Mouse (Mus musculus): ENCODE measurements around the gene Ankrd10. TPM values are rescaled to one million over a fixed set of nuclear protein-coding genes. Genes with fewer than 3 reads are reported as not detected.

The Ankrd10 gene
- polyA plus RNA-seq, 1 experiment from 2014 or later = 71.4 TPM

GRCm38 (mm10) chr8:11619091-11619490, 16.5 kb downstream of the Ankrd10 start:
- Histone ChIP-seq H3K36me3 (ENCODE audit: control insufficient read depth, insufficient read depth, low read length) (peaks cover 19% of the 10 kb centered on the region), H3K4me2 (ENCODE audit: low read length) (no peak overlapping the region), H3K4me1 (ENCODE audit: control insufficient read depth, insufficient read depth, low read depth, low read length) (no peaks in the 10 kb centered on the region), H3K9ac (ENCODE audit: low read depth, low read length) (no peak overlapping the region), H3K4me3 (ENCODE audit: low read length) (no peak overlapping the region), H3K9me3 (ENCODE audit: control insufficient read depth, low read length) (no peaks in the 10 kb centered on the region), H3K27ac (ENCODE audit: low read depth, low read length) (no peak overlapping the region), H3K27me3 (replicated peaks; ENCODE audit: control insufficient read depth, insufficient read depth, low read length) (no peaks in the 10 kb centered on the region)
- no peak for ATAC-seq
- WGBS = 94% methylated on average over 3 of the region's 3 CpGs

DNA sequence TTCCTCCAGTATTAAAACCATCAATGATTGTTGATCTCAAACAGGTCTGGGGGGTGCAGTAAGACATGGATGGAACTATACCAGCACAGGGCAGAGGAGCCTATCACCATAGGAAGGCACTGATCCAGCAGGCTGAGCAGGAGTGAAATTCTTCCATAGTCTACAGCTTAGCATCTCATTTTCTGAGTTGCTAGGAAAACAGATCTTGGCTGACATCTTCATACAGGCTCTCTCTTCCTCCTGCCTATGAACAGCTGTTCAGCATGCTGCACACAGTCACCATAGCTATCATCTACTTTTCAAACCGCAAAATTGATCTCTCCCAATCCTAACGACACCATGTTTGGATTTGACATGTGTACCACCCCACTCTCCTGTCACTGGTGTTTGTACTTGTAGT, 17.5 kb downstream of the Ankrd10 start:
- no peak for ATAC-seq
- Histone ChIP-seq H3K4me2 (ENCODE audit: low read length) (no peak overlapping the region), H3K9ac (ENCODE audit: low read depth, low read length) (no peak overlapping the region), H3K4me3 (ENCODE audit: low read length) (no peak overlapping the region), H3K27ac (ENCODE audit: low read depth, low read length) (no peak overlapping the region), H3K27me3 (replicated peaks; ENCODE audit: control insufficient read depth, insufficient read depth, low read length) (no peaks in the 10 kb centered on the region), H3K9me3 (ENCODE audit: control insufficient read depth, low read length) (no peaks in the 10 kb centered on the region), H3K36me3 (ENCODE audit: control insufficient read depth, insufficient read depth, low read length) (peaks cover 17% of the 10 kb centered on the region), H3K4me1 (ENCODE audit: control insufficient read depth, insufficient read depth, low read depth, low read length) (no peaks in the 10 kb centered on the region)
- 77% methylated on average over 2 of the region's 2 CpGs for WGBS

- Histone ChIP-seq H3K27me3 (replicated peaks; ENCODE audit: control insufficient read depth, insufficient read depth, low read length) (no peaks in the 10 kb centered on the region), H3K4me3 (ENCODE audit: low read length) (no peak overlapping the region), H3K9ac (ENCODE audit: low read depth, low read length) (no peak overlapping the region), H3K4me2 (ENCODE audit: low read length) (no peak overlapping the region), H3K9me3 (ENCODE audit: control insufficient read depth, low read length) (no peaks in the 10 kb centered on the region), H3K4me1 (ENCODE audit: control insufficient read depth, insufficient read depth, low read depth, low read length) (no peaks in the 10 kb centered on the region), H3K36me3 (ENCODE audit: control insufficient read depth, insufficient read depth, low read length) (peaks cover 24% of the 10 kb centered on the region), H3K27ac (ENCODE audit: low read depth, low read length) (no peak overlapping the region)
- peak; percentile 61; the same call in 1 of the 2 replicates for ATAC-seq
- 13% methylated on average over 1 of the region's 1 CpGs for WGBS
Observed at GRCm38 (mm10) chr8:11616294-11616693, 19.3 kb downstream of the Ankrd10 start.

DNA sequence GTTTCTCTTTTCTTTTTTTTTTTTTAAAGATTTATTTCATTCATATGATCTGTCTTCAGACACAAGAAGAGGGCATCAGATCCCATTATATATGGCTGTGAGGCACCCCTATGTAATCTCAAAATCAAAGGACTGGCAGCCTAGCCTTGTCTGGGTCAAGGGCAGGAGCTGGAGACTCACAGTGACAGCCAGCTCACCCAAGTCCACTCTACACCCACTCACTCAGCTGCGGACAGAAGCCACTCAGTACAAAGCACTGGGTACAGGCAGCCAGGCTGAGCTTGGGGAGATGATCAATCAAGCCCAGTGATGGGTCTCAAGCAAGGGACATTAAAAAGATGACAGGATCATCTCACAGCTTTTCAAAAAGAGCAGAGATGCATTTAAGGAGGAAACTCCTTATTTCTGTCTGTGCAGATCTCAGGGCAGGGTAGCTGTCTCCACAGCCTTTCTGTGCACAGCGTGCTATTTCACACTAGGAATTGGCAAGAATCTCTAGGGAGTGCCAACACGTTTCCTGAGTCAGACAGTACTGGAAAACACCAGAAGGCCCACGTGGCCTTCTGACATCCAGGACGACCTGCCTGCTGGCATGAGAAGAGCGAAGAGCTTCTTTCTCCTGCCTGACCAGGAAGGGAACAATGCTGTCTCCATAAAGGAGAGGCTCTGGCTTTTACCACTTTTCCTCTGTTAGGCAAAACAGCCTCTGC, 21.3 kb downstream of the Ankrd10 start:
- Histone ChIP-seq H3K36me3 (ENCODE audit: control insufficient read depth, insufficient read depth, low read length) (peaks cover 24% of the 10 kb centered on the region), H3K4me1 (ENCODE audit: control insufficient read depth, insufficient read depth, low read depth, low read length) (no peaks in the 10 kb centered on the region), H3K4me2 (ENCODE audit: low read length) (no peak overlapping the region), H3K27me3 (replicated peaks; ENCODE audit: control insufficient read depth, insufficient read depth, low read length) (no peaks in the 10 kb centered on the region), H3K9me3 (ENCODE audit: control insufficient read depth, low read length) (no peaks in the 10 kb centered on the region), H3K27ac (ENCODE audit: low read depth, low read length) (no peak overlapping the region), H3K9ac (ENCODE audit: low read depth, low read length) (no peak overlapping the region), H3K4me3 (ENCODE audit: low read length) (no peak overlapping the region)
- WGBS = 73% methylated on average over 6 of the region's 6 CpGs
- no peak for ATAC-seq

GRCm38 (mm10) chr8:11608848-11609247, 26.7 kb downstream of the Ankrd10 start:
- no peaks in the 10 kb centered on the region for H3K4me1 ChIP-seq (ENCODE audit: control insufficient read depth, insufficient read depth, low read depth, low read length)
- H3K27me3 ChIP-seq (replicated peaks; ENCODE audit: control insufficient read depth, insufficient read depth, low read length) = no peaks in the 10 kb centered on the region
- over 99% methylated on average over 9 of the region's 9 CpGs for WGBS
- no peak overlapping the region for H3K4me2 ChIP-seq (ENCODE audit: low read length)
- ATAC-seq = no peak
- H3K4me3 ChIP-seq (ENCODE audit: low read length) = no peak overlapping the region
- H3K9me3 ChIP-seq (ENCODE audit: control insufficient read depth, low read length) = no peaks in the 10 kb centered on the region
- peaks cover 6% of the 10 kb centered on the region for H3K36me3 ChIP-seq (ENCODE audit: control insufficient read depth, insufficient read depth, low read length)
- H3K9ac ChIP-seq (ENCODE audit: low read depth, low read length) = no peak overlapping the region
- H3K27ac ChIP-seq (ENCODE audit: low read depth, low read length) = no peak overlapping the region

DNA sequence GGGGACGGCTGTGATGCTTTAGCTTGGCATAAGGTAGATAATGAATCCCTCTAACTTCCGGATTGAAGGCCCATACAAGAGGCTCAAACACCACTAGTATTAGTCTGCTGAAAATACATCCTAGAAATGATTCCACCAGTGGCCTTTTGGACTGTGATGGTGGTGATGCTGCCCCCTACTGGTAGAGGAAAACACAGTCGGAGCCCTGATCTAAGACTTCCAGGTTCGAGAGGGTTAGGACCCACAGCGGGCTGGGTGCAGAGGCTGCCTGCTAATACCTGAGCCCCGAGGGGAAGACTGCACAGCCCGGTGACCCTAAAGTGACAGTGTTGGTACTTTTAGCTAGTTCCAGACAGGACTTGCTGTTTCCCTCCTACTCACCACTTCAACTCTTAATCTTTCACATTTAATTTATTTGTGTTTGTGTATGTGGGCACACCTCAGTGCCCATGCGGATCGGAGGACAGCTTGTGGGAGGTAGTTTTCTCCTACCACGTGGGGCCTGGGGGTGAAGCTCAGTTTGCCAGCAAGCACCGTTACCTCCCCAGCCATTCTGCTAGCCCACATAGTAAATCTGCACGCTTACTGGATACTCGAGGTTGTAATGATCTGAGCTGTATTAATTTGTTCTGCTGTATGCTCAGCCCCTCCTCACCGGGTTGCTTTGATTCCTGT, 33.4 kb downstream of the Ankrd10 start:
- WGBS = 35% methylated on average over 14 of the region's 14 CpGs
- no peaks in the 10 kb centered on the region for H3K27me3 ChIP-seq (replicated peaks; ENCODE audit: control insufficient read depth, insufficient read depth, low read length)
- no peak overlapping the region for H3K4me2 ChIP-seq (ENCODE audit: low read length)
- no peaks in the 10 kb centered on the region for H3K36me3 ChIP-seq (ENCODE audit: control insufficient read depth, insufficient read depth, low read length)
- no peak overlapping the region for H3K9ac ChIP-seq (ENCODE audit: low read depth, low read length)
- no peaks in the 10 kb centered on the region for H3K4me1 ChIP-seq (ENCODE audit: control insufficient read depth, insufficient read depth, low read depth, low read length)
- H3K9me3 ChIP-seq (ENCODE audit: control insufficient read depth, low read length) = no peaks in the 10 kb centered on the region
- no peak overlapping the region for H3K27ac ChIP-seq (ENCODE audit: low read depth, low read length)
- H3K4me3 ChIP-seq (ENCODE audit: low read length) = no peak overlapping the region
- no peak; the same call in 1 of the 2 replicates for ATAC-seq

- no peaks in the 10 kb centered on the region for H3K27me3 ChIP-seq (replicated peaks; ENCODE audit: control insufficient read depth, insufficient read depth, low read length)
- ATAC-seq = no peak
- no peaks in the 10 kb centered on the region for H3K9me3 ChIP-seq (ENCODE audit: control insufficient read depth, low read length)
- whole genome bisulfite sequencing = 82% methylated on average over 5 of the region's 5 CpGs
- H3K36me3 ChIP-seq (ENCODE audit: control insufficient read depth, insufficient read depth, low read length) = no peaks in the 10 kb centered on the region
- H3K9ac ChIP-seq (ENCODE audit: low read depth, low read length) = no peak overlapping the region
- no peak overlapping the region for H3K4me3 ChIP-seq (ENCODE audit: low read length)
- H3K4me1 ChIP-seq (ENCODE audit: control insufficient read depth, insufficient read depth, low read depth, low read length) = no peaks in the 10 kb centered on the region
- H3K4me2 ChIP-seq (ENCODE audit: low read length) = no peak overlapping the region
- H3K27ac ChIP-seq (ENCODE audit: low read depth, low read length) = no peak overlapping the region
Observed at GRCm38 (mm10) chr8:11600301-11600951, 35.1 kb downstream of the Ankrd10 start.

DNA sequence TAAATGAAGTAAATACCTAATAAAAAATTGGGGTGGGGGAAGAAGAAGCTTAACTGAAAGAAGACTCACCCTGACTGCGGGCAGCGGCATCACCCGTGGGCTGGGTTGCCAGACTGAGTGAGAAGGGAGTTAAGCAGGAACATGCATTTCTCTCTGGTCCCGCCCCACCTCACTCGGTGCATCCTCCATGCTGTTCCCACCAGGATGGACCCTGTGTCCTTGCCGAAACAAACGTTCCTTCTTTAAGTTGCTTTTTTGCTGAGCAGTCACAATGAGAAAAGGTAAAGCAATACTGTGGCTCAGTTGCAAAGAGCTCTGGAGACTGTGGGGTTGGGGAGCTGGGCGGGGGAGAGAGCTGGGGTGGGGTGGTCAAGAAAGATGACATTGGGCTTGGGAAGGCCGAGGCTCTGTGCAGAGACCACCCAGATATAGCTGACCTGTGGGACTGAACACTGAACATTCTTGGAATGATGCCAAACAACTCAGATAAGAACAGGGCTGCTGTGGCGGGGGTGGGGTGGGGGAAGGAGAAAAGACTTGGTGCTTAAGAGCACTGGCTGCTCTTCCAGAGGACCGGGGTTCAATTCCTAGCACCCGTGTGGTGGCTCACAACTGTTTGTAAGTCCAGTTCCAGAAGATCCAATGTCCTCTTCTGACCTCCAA, 42.2 kb downstream of the Ankrd10 start:
- Histone ChIP-seq H3K36me3 (ENCODE audit: control insufficient read depth, insufficient read depth, low read length) (no peaks in the 10 kb centered on the region), H3K4me3 (ENCODE audit: low read length) (no peak overlapping the region), H3K9me3 (ENCODE audit: control insufficient read depth, low read length) (no peaks in the 10 kb centered on the region), H3K4me2 (ENCODE audit: low read length) (no peak overlapping the region), H3K9ac (ENCODE audit: low read depth, low read length) (no peak overlapping the region), H3K4me1 (ENCODE audit: control insufficient read depth, insufficient read depth, low read depth, low read length) (no peaks in the 10 kb centered on the region), H3K27me3 (replicated peaks; ENCODE audit: control insufficient read depth, insufficient read depth, low read length) (no peaks in the 10 kb centered on the region), H3K27ac (ENCODE audit: low read depth, low read length) (no peak overlapping the region)
- ATAC-seq = no peak
- WGBS = 74% methylated on average over 12 of the region's 12 CpGs

GRCm38 (mm10) chr8:11592296-11592695, 43.3 kb downstream of the Ankrd10 start:
- H3K27ac ChIP-seq (ENCODE audit: low read depth, low read length) = no peak overlapping the region
- WGBS = 51% methylated on average over 13 of the region's 13 CpGs
- H3K4me1 ChIP-seq (ENCODE audit: control insufficient read depth, insufficient read depth, low read depth, low read length) = no peaks in the 10 kb centered on the region
- H3K27me3 ChIP-seq (replicated peaks; ENCODE audit: control insufficient read depth, insufficient read depth, low read length) = no peaks in the 10 kb centered on the region
- ATAC-seq = no peak
- no peak overlapping the region for H3K4me3 ChIP-seq (ENCODE audit: low read length)
- no peaks in the 10 kb centered on the region for H3K36me3 ChIP-seq (ENCODE audit: control insufficient read depth, insufficient read depth, low read length)
- no peaks in the 10 kb centered on the region for H3K9me3 ChIP-seq (ENCODE audit: control insufficient read depth, low read length)
- H3K9ac ChIP-seq (ENCODE audit: low read depth, low read length) = no peak overlapping the region
- H3K4me2 ChIP-seq (ENCODE audit: low read length) = no peak overlapping the region
